Mouse (Mus musculus): ENCODE results near the gene Relt.

DNA sequence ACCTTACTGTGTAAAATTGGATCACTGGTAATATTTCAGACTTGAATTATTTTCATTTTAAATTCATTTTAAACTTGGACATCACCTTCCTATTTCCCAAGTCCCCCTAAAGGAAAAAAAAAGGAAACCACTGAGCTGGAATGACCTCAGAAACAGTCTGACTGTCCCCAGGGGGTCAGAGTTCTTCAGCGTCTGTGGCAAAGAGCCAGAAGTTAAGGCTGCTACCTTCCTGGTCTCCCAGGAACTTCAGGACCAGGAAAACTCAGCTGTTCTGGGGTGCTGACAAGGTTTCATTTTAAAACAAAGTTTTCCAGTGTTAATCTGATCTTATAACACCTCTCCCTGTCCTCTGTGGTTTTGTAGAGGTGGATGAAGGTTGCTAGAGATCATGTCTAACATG lies 25.5 kb downstream of the Relt start:
- TF ChIP-seq POLR2A (IDR thresholded peaks at IDR 0.05; ENCODE audit: extremely low read depth, insufficient read depth, low read length) (no peak), CTCF (IDR thresholded peaks at IDR 0.05; ENCODE audit: extremely low read depth, insufficient read depth, low read length) (no peak)

Data from cortical plate, adult 2 months (tissue).